In the genomic region with DNA sequence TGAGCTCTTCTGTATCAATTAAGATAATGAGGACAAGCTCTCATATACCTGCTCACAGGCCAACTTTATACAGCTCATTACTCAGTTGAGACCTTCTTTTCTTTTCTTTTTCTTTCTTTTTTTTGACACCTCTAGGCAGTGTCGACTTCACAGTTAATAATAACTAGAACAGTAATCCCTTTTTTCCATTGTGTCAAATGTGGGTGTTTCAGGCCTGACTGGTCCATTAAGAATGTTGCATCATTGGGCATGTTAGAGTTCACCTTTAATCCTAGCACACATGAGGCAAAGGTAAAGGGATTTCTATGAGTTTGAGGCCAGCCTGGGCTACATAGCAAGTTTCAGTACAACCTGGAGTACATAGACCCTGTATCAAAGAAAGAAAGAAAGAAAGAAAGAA, we compare ENCODE assay signal across 17 mouse cellular contexts.
"Had no signal": no experiment of that assay in that cellular context is flagged by ENCODE, and none has a peak within 500 bp of the region (broad histone marks: within the 10 kb centered on the region; RNA-seq: fewer than 3 reads in every experiment).

No protein-coding gene starts in this region.

- DNase-seq: cerebellum, adult 2 months; cerebellum, adult 8-10 months; cerebellum, adult 9-10 months; cerebellum, adult 9-11 months; cerebellum, postnatal 10 days; cerebellum, postnatal 14 days; cerebellum, postnatal 25 days; cerebellum, postnatal 36 days; embryo, embryonic 11 days; forebrain, postnatal 0 days; gastrocnemius, adult 2 months; gastrocnemius, postnatal 10 days; gastrocnemius, postnatal 14 days; gastrocnemius, postnatal 25 days; gastrocnemius, postnatal 36 days; heart, adult 18-20 months; heart, adult 2 months had no signal
